Mouse (Mus musculus): ENCODE data around the gene Nxph1.

The Nxph1 gene

DNA sequence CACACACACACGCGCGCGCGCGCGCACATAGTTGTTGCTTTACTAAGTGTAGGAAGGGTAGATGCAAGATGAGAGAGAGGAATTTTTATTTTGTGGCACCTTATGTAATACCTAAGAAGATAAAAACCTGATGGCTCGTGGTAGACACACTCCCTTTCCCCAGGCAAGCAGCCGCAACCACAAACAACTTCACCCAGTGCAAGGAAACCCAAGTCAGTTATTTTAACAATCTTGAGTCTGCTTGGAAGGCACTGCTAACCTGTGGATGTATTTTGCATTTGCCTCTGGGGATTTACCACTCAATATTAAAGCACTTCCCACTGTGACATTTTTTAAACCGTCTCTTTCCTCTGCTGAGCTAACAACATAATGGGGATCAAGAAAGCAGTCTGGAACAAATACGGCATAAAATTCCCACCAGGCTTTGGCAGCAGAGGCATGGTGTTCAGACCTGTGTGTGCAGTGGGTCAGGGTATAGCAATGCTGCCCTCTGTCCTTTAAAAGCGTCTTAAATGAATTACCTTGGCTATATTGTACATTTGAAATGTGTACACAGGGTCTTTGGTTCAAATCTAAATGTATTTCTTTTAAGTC, 176.2 kb downstream of the Nxph1 start:
- no peak for DNase-seq (ENCODE audit: extremely low spot score)

- no peak for DNase-seq (ENCODE audit: extremely low spot score)
Measured at GRCm38 (mm10) chr6:9133589-9134279, 185.5 kb downstream of the Nxph1 start.

DNA sequence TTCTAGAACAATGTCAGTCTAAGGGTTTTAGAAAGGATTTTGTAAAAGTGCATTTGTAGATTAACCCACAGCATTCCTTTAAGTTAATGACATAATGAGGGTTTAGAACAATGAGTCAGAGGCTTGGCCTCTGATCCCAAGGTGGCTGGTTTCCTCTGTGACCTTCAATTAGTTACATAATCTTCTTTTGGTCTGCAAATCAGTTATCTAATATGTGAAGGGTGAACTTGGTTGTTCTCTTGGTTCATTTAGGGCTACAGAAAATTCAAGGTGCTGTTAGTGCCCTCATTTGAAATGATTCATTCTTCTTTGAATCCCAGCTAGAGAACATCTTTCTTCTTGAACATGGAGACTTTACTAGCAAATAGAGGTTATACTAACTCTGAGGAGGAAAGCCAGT, 199.7 kb downstream of the Nxph1 start:
- no peak for DNase-seq (ENCODE audit: extremely low spot score)

GRCm38 (mm10) chr6:9149791-9150190, 201.6 kb downstream of the Nxph1 start:
- no peak for DNase-seq (ENCODE audit: extremely low spot score)

DNA sequence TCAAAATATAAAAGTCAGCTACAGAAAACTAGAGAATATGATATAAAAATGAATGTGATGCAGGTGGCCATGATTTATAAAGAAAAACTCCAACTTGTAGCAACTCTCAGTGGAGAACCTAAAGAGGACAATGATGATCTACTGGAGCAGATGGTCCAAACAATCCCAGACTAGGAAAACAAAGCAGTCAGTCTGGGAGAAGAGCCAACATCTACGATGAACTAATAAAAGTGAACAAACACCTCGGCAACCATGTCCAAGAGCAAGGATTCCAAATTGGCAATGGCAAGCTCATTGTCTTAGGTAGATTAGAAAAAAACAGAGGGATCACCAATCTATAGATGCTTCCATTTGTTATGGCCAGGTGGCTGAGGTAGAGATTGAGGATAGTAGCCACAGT, 211.0 kb downstream of the Nxph1 start:
- no peak for DNase-seq (ENCODE audit: extremely low spot score)

DNA sequence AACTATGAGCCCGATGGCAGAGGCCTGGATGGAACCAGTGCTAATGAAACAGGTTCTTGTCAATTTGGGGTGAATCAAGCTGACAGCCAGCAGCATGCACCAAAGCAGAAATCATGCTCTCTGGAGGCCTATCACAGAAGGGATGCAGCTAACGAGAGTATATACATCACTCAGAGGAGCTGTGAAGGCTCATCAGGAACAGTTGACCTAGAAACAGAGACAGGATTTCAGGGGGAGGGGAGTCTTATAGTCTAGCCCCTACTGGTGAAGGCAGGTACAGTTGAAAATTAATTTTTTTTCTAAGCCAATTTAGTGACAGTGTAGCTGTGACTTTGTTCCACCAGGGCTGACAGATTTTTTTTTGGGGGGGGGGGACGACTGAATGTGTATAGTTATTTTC, 234.2 kb downstream of the Nxph1 start:
- DNase-seq (ENCODE audit: extremely low spot score) = no peak

GRCm38 (mm10) chr6:9210730-9211129, 262.5 kb downstream of the Nxph1 start:
- DNase-seq (ENCODE audit: extremely low spot score) = no peak

- no peak for DNase-seq (ENCODE audit: extremely low spot score)
Measured at GRCm38 (mm10) chr6:9220724-9221453, 272.7 kb downstream of the Nxph1 start.

GRCm38 (mm10) chr6:9234802-9235201, 286.6 kb downstream of the Nxph1 start:
- peak; percentile 21 for DNase-seq (ENCODE audit: extremely low spot score)

DNA sequence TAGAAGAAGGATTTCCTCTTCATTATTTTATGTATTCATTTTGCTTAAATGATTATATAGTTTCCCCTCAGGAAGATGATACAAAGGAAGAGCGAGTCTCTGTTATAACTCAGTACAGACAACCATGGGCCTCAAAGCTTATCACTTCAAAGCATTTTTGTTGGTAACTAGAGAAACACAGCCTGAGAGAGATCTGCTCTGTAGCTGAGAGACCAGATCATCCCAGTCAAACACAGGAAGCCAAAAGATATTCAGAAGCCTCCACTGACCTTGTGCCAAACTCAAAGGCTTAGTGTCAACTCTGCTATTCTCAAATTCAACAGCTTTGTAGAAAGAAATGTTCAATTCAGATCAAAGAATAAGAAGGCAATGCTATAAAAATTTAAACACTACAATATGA, 319.8 kb downstream of the Nxph1 start:
- DNase-seq (ENCODE audit: extremely low spot score) = peak; percentile 4

Measured in embryo, embryonic 9.5 days (tissue).